Mouse (Mus musculus) E14TG2a.4 (cell line): Measurements from ENCODE around the gene Ankrd28.

Experiments
- CTCF ChIP-seq: conservative IDR thresholded peaks from 2 replicates; pipeline ENCODE4 v1.5.1; 2014; ENCODE audit warnings: low read length
- NANOG ChIP-seq: IDR thresholded peaks from 2 replicates; pipeline ENCODE4 v1.6.1; 2014; ENCODE audit warnings: borderline replicate concordance, low read length, mixed read lengths
- POU5F1 ChIP-seq: IDR thresholded peaks from 2 replicates; pipeline ENCODE4 v1.6.1; 2014; ENCODE audit warnings: low read length, borderline replicate concordance

- no peak for TF ChIP-seq CTCF
- TF ChIP-seq POU5F1, result no peak
- TF ChIP-seq NANOG, result no peak
Measured at GRCm38 (mm10) chr14:31722746-31723145, 107.7 kb downstream of the Ankrd28 start.
